Mouse (Mus musculus): ENCODE results near the gene Man1a2. TPM values are rescaled to one million over a fixed set of nuclear protein-coding genes. Genes with fewer than 3 reads are reported as not detected.

Gene Man1a2
- polyA plus RNA-seq, 1 experiment from 2014 or later, result 30.7 TPM

GRCm38 (mm10) chr3:100678951-100679570, 6.2 kb downstream of the Man1a2 start:
- Histone ChIP-seq H3K36me3 (ENCODE audit: control insufficient read depth, insufficient read depth, low read length) (no peaks in the 10 kb centered on the region), H3K27me3 (ENCODE audit: control insufficient read depth, insufficient read depth, low read depth, low read length) (no peaks in the 10 kb centered on the region), H3K9ac (ENCODE audit: low read depth, low read length) (no peak overlapping the region), H3K27ac (ENCODE audit: low read length) (no peak overlapping the region), H3K4me2 (ENCODE audit: low read length) (no peak overlapping the region), H3K4me1 (ENCODE audit: control insufficient read depth, insufficient read depth, low read length) (peaks cover 22% of the 10 kb centered on the region), H3K4me3 (ENCODE audit: low read depth, low read length) (no peak overlapping the region), H3K9me3 (replicated peaks; ENCODE audit: control insufficient read depth, low read length, poor library complexity, severe bottlenecking) (no peaks in the 10 kb centered on the region)
- no peak for ATAC-seq
- WGBS, result 90% methylated on average over 6 of the region's 6 CpGs

- Histone ChIP-seq H3K4me3 (ENCODE audit: low read depth, low read length) (no peak overlapping the region), H3K4me1 (ENCODE audit: control insufficient read depth, insufficient read depth, low read length) (no peaks in the 10 kb centered on the region), H3K9ac (ENCODE audit: low read depth, low read length) (no peak overlapping the region), H3K27me3 (ENCODE audit: control insufficient read depth, insufficient read depth, low read depth, low read length) (no peaks in the 10 kb centered on the region), H3K27ac (ENCODE audit: low read length) (no peak overlapping the region), H3K4me2 (ENCODE audit: low read length) (no peak overlapping the region), H3K36me3 (ENCODE audit: control insufficient read depth, insufficient read depth, low read length) (no peaks in the 10 kb centered on the region), H3K9me3 (replicated peaks; ENCODE audit: control insufficient read depth, low read length, poor library complexity, severe bottlenecking) (no peaks in the 10 kb centered on the region)
- 92% methylated on average over 4 of the region's 4 CpGs for WGBS
- ATAC-seq, result no peak
Measured at GRCm38 (mm10) chr3:100675146-100675545, 10.2 kb downstream of the Man1a2 start.

- Histone ChIP-seq H3K27ac (ENCODE audit: low read length) (no peak overlapping the region), H3K4me3 (ENCODE audit: low read depth, low read length) (no peak overlapping the region), H3K4me2 (ENCODE audit: low read length) (no peak overlapping the region), H3K9ac (ENCODE audit: low read depth, low read length) (no peak overlapping the region), H3K27me3 (ENCODE audit: control insufficient read depth, insufficient read depth, low read depth, low read length) (no peaks in the 10 kb centered on the region), H3K36me3 (ENCODE audit: control insufficient read depth, insufficient read depth, low read length) (no peaks in the 10 kb centered on the region), H3K4me1 (ENCODE audit: control insufficient read depth, insufficient read depth, low read length) (no peaks in the 10 kb centered on the region), H3K9me3 (replicated peaks; ENCODE audit: control insufficient read depth, low read length, poor library complexity, severe bottlenecking) (no peaks in the 10 kb centered on the region)
- ATAC-seq, result no peak
- WGBS, result 88% methylated on average over 2 of the region's 2 CpGs
Measured at GRCm38 (mm10) chr3:100670412-100670811, 14.9 kb downstream of the Man1a2 start.

GRCm38 (mm10) chr3:100653291-100653690, 32.0 kb downstream of the Man1a2 start:
- H3K36me3 ChIP-seq (ENCODE audit: control insufficient read depth, insufficient read depth, low read length), result peaks cover 4% of the 10 kb centered on the region; the same call in 1 of the 2 replicates
- 68% methylated on average over 1 of the region's 1 CpGs for WGBS
- H3K4me2 ChIP-seq (ENCODE audit: low read length), result no peak overlapping the region
- H3K27ac ChIP-seq (ENCODE audit: low read length), result no peak overlapping the region
- no peak overlapping the region for H3K4me3 ChIP-seq (ENCODE audit: low read depth, low read length)
- no peak for ATAC-seq
- H3K27me3 ChIP-seq (ENCODE audit: control insufficient read depth, insufficient read depth, low read depth, low read length), result no peaks in the 10 kb centered on the region
- no peaks in the 10 kb centered on the region for H3K9me3 ChIP-seq (replicated peaks; ENCODE audit: control insufficient read depth, low read length, poor library complexity, severe bottlenecking)
- H3K4me1 ChIP-seq (ENCODE audit: control insufficient read depth, insufficient read depth, low read length), result no peaks in the 10 kb centered on the region
- no peak overlapping the region for H3K9ac ChIP-seq (ENCODE audit: low read depth, low read length)

GRCm38 (mm10) chr3:100641581-100641980, 43.7 kb downstream of the Man1a2 start:
- Histone ChIP-seq H3K9me3 (replicated peaks; ENCODE audit: control insufficient read depth, low read length, poor library complexity, severe bottlenecking) (no peaks in the 10 kb centered on the region), H3K27me3 (ENCODE audit: control insufficient read depth, insufficient read depth, low read depth, low read length) (no peaks in the 10 kb centered on the region), H3K27ac (ENCODE audit: low read length) (no peak overlapping the region), H3K4me2 (ENCODE audit: low read length) (no peak overlapping the region), H3K4me3 (ENCODE audit: low read depth, low read length) (no peak overlapping the region), H3K4me1 (ENCODE audit: control insufficient read depth, insufficient read depth, low read length) (no peaks in the 10 kb centered on the region), H3K36me3 (ENCODE audit: control insufficient read depth, insufficient read depth, low read length) (0 out of 2 replicates have a peak, but pooled peaks cover 2% of the 10 kb centered on the region), H3K9ac (ENCODE audit: low read depth, low read length) (no peak overlapping the region)
- 96% methylated on average over 8 of the region's 8 CpGs for WGBS
- ATAC-seq, result no peak

GRCm38 (mm10) chr3:100636255-100636654, 49.0 kb downstream of the Man1a2 start:
- no peak for ATAC-seq
- Histone ChIP-seq H3K4me3 (ENCODE audit: low read depth, low read length) (no peak overlapping the region), H3K4me1 (ENCODE audit: control insufficient read depth, insufficient read depth, low read length) (no peaks in the 10 kb centered on the region), H3K9ac (ENCODE audit: low read depth, low read length) (no peak overlapping the region), H3K27ac (ENCODE audit: low read length) (no peak overlapping the region), H3K36me3 (ENCODE audit: control insufficient read depth, insufficient read depth, low read length) (no peaks in the 10 kb centered on the region), H3K9me3 (replicated peaks; ENCODE audit: control insufficient read depth, low read length, poor library complexity, severe bottlenecking) (no peaks in the 10 kb centered on the region), H3K27me3 (ENCODE audit: control insufficient read depth, insufficient read depth, low read depth, low read length) (no peaks in the 10 kb centered on the region), H3K4me2 (ENCODE audit: low read length) (no peak overlapping the region)
- 99% methylated on average over 2 of the region's 2 CpGs for WGBS

GRCm38 (mm10) chr3:100634821-100635220, 50.5 kb downstream of the Man1a2 start:
- Histone ChIP-seq H3K9ac (ENCODE audit: low read depth, low read length) (no peak overlapping the region), H3K4me1 (ENCODE audit: control insufficient read depth, insufficient read depth, low read length) (no peaks in the 10 kb centered on the region), H3K36me3 (ENCODE audit: control insufficient read depth, insufficient read depth, low read length) (no peaks in the 10 kb centered on the region), H3K9me3 (replicated peaks; ENCODE audit: control insufficient read depth, low read length, poor library complexity, severe bottlenecking) (no peaks in the 10 kb centered on the region), H3K4me3 (ENCODE audit: low read depth, low read length) (no peak overlapping the region), H3K4me2 (ENCODE audit: low read length) (no peak overlapping the region), H3K27me3 (ENCODE audit: control insufficient read depth, insufficient read depth, low read depth, low read length) (no peaks in the 10 kb centered on the region), H3K27ac (ENCODE audit: low read length) (no peak overlapping the region)
- no peak for ATAC-seq
- 96% methylated on average over 4 of the region's 4 CpGs for WGBS

GRCm38 (mm10) chr3:100618511-100618910, 66.8 kb downstream of the Man1a2 start:
- 89% methylated on average over 4 of the region's 4 CpGs for WGBS
- Histone ChIP-seq H3K27me3 (ENCODE audit: control insufficient read depth, insufficient read depth, low read depth, low read length) (no peaks in the 10 kb centered on the region), H3K4me3 (ENCODE audit: low read depth, low read length) (no peak overlapping the region), H3K9ac (ENCODE audit: low read depth, low read length) (no peak overlapping the region), H3K4me1 (ENCODE audit: control insufficient read depth, insufficient read depth, low read length) (no peaks in the 10 kb centered on the region), H3K9me3 (replicated peaks; ENCODE audit: control insufficient read depth, low read length, poor library complexity, severe bottlenecking) (no peaks in the 10 kb centered on the region), H3K27ac (ENCODE audit: low read length) (no peak overlapping the region), H3K4me2 (ENCODE audit: low read length) (no peak overlapping the region), H3K36me3 (ENCODE audit: control insufficient read depth, insufficient read depth, low read length) (no peaks in the 10 kb centered on the region)
- ATAC-seq, result no peak

GRCm38 (mm10) chr3:100610916-100611315, 74.4 kb downstream of the Man1a2 start:
- no peaks in the 10 kb centered on the region for H3K4me1 ChIP-seq (ENCODE audit: control insufficient read depth, insufficient read depth, low read length)
- no peak overlapping the region for H3K4me3 ChIP-seq (ENCODE audit: low read depth, low read length)
- H3K36me3 ChIP-seq (ENCODE audit: control insufficient read depth, insufficient read depth, low read length), result no peaks in the 10 kb centered on the region
- no peak overlapping the region for H3K4me2 ChIP-seq (ENCODE audit: low read length)
- no peaks in the 10 kb centered on the region for H3K9me3 ChIP-seq (replicated peaks; ENCODE audit: control insufficient read depth, low read length, poor library complexity, severe bottlenecking)
- no peak for ATAC-seq
- H3K27me3 ChIP-seq (ENCODE audit: control insufficient read depth, insufficient read depth, low read depth, low read length), result no peaks in the 10 kb centered on the region
- H3K27ac ChIP-seq (ENCODE audit: low read length), result no peak overlapping the region
- no peak overlapping the region for H3K9ac ChIP-seq (ENCODE audit: low read depth, low read length)
- 73% methylated on average over 1 of the region's 1 CpGs for WGBS
